Mouse (Mus musculus) liver, postnatal 0 days (tissue): Measurements from ENCODE around the gene Olfr1328. TPM values are rescaled to one million over a fixed set of nuclear protein-coding genes. Genes with fewer than 3 reads are reported as not detected.
"Not testable (repeated sequence)": the region's sequence is repeated elsewhere in the genome, so short reads cannot be mapped to it uniquely, and the experiment has no call there.

Source experiments
- ATAC-seq: fragments of 200-750 bp; cut with Nextera tagmentation; 2 replicates; pipeline ENCODE4 v1.8.0; 2017; ENCODE audit warnings: mild to moderate bottlenecking, moderate library complexity
- DNase-seq: peaks from one replicate; pipeline ENCODE4 v3.0.0-alpha.2; 2016
- H3K27ac ChIP-seq: fragments of 300-500 bp; sonication (generic); 2 replicates; pipeline ENCODE4 v1.5.1; 2014; ENCODE audit warnings: antibody characterized with exemption, moderate library complexity, mild to moderate bottlenecking, low read depth
- H3K27me3 ChIP-seq: fragments of 300-500 bp; sonication (generic); 2 replicates; pipeline ENCODE4 v1.6.1; 2014; ENCODE audit warnings: low read length, control low read depth, mixed read lengths; ENCODE audit not compliant: insufficient read depth
- H3K36me3 ChIP-seq: fragments of 300-500 bp; sonication (generic); replicated peaks from 2 replicates; pipeline ENCODE4 v1.6.1; 2014; ENCODE audit warnings: mild to moderate bottlenecking, control low read depth, low read length, moderate library complexity, mixed read lengths; ENCODE audit not compliant: insufficient read depth
- H3K4me1 ChIP-seq: fragments of 300-500 bp; sonication (generic); 2 replicates; pipeline ENCODE4 v1.6.1; 2014; ENCODE audit warnings: antibody characterized with exemption, mild to moderate bottlenecking, control low read depth; ENCODE audit not compliant: insufficient read depth
- H3K4me2 ChIP-seq: fragments of 300-500 bp; sonication (generic); 2 replicates; pipeline ENCODE4 v1.6.1; 2014; ENCODE audit warnings: low read depth, mild to moderate bottlenecking, low read length, moderate library complexity, mixed read lengths
- H3K4me3 ChIP-seq: fragments of 300-500 bp; sonication (generic); 2 replicates; pipeline ENCODE4 v1.5.1; 2014; ENCODE audit warnings: low read depth, low read length
- H3K9ac ChIP-seq: fragments of 300-500 bp; sonication (generic); replicated peaks from 2 replicates; pipeline ENCODE4 v1.6.1; 2014; ENCODE audit warnings: mild to moderate bottlenecking, moderate library complexity
- H3K9me3 ChIP-seq: fragments of 300-500 bp; sonication (generic); 2 replicates; pipeline ENCODE4 v1.6.1; 2016; ENCODE audit warnings: mild to moderate bottlenecking, control low read depth, low read length, mixed read lengths
- CTCF ChIP-seq: sonication (generic); IDR thresholded peaks from 2 replicates; pipeline ENCODE4 v1.5.1; 2016; ENCODE audit warnings: antibody characterized with exemption, low read depth
- EP300 ChIP-seq: IDR thresholded peaks from 2 replicates; pipeline ENCODE4 v1.6.1; 2016; ENCODE audit warnings: antibody characterized with exemption, low read depth, mild to moderate bottlenecking
- WGBS: fragments of 180-500 bp; shearing (Covaris S2); extraction: QIAGEN DNeasy Blood & Tissue Kit; methylation state at CpG from one replicate; pipeline ENCODE4 v1.1.7; 2014; ENCODE audit not compliant: insufficient replicate concordance; 5-methylcytosine and 5-hydroxymethylcytosine counted together
- polyA plus RNA-seq: library from polyadenylated mRNA; unstranded; fragments of >200 nt; fragmentation: Nextera tagmentation; extraction: Ambion mirVana; gene quantifications from 2 replicates; pipeline ENCODE4 v1.2.1, GENCODE M21; 2015

Olfr1328 gene
- not detected in 2 replicates for polyA plus RNA-seq

- H3K4me3 ChIP-seq: no peak within 1 kb of the TSS
- ATAC-seq: no peak
- H3K27me3 ChIP-seq: no peaks in the 10 kb centered on the region
- H3K27ac ChIP-seq: no peak within 1 kb of the TSS
- H3K4me1 ChIP-seq: no peaks in the 10 kb centered on the region
- no peak within 1 kb of the TSS for H3K9ac ChIP-seq
- TF ChIP-seq EP300: no peak
- no peak for TF ChIP-seq CTCF
- no peak within 1 kb of the TSS for H3K4me2 ChIP-seq
- H3K9me3 ChIP-seq: no peaks in the 10 kb centered on the region
- no peaks in the 10 kb centered on the region for H3K36me3 ChIP-seq
- no peak for DNase-seq
- WGBS: 62% methylated on average over 2 of the region's 2 CpGs
Measured at GRCm38 (mm10) chr4:118938512-118938911, at the start of gene Olfr1328. TSS of gene Olfr1328 (minus strand) at chr4:118938612.

GRCm38 (mm10) chr4:118985291-118985690 lies 46.9 kb upstream of the Olfr1328 start:
- Histone ChIP-seq H3K27ac (no peak overlapping the region), H3K9ac (no peak overlapping the region), H3K9me3 (no peaks in the 10 kb centered on the region), H3K27me3 (no peaks in the 10 kb centered on the region), H3K36me3 (no peaks in the 10 kb centered on the region), H3K4me1 (no peaks in the 10 kb centered on the region), H3K4me3 (no peak overlapping the region), H3K4me2 (no peak overlapping the region)
- DNase-seq: no peak
- ATAC-seq: no peak
- TF ChIP-seq EP300 (no peak), CTCF (no peak)
- WGBS: 73% methylated on average over 4 of the region's 4 CpGs

GRCm38 (mm10) chr4:118973281-118973680 lies 34.9 kb upstream of the Olfr1328 start:
- no peaks in the 10 kb centered on the region for H3K9me3 ChIP-seq
- no peaks in the 10 kb centered on the region for H3K4me1 ChIP-seq
- DNase-seq (no peak), ATAC-seq (no peak)
- H3K4me3 ChIP-seq: no peak overlapping the region
- no peak overlapping the region for H3K4me2 ChIP-seq
- no peaks in the 10 kb centered on the region for H3K27me3 ChIP-seq
- no peaks in the 10 kb centered on the region for H3K36me3 ChIP-seq
- WGBS: 51% methylated on average over 2 of the region's 2 CpGs
- H3K27ac ChIP-seq: no peak overlapping the region
- H3K9ac ChIP-seq: no peak overlapping the region
- TF ChIP-seq EP300 (no peak), CTCF (no peak)

GRCm38 (mm10) chr4:118967711-118968110 lies 29.3 kb upstream of the Olfr1328 start:
- H3K27ac ChIP-seq: no peak overlapping the region
- H3K9me3 ChIP-seq: no peaks in the 10 kb centered on the region
- no peaks in the 10 kb centered on the region for H3K27me3 ChIP-seq
- no peaks in the 10 kb centered on the region for H3K4me1 ChIP-seq
- no peak overlapping the region for H3K9ac ChIP-seq
- H3K4me3 ChIP-seq: no peak overlapping the region
- no peak for DNase-seq
- 74% methylated on average over 15 of the region's 15 CpGs for WGBS
- H3K4me2 ChIP-seq: no peak overlapping the region
- no peak for ATAC-seq
- no peak for TF ChIP-seq EP300
- TF ChIP-seq CTCF: no peak
- H3K36me3 ChIP-seq: no peaks in the 10 kb centered on the region

GRCm38 (mm10) chr4:118961141-118961628 lies 22.8 kb upstream of the Olfr1328 start, which contains the start of gene Lao1:
TSS of gene Lao1 (plus strand) at chr4:118961578.
- Histone ChIP-seq H3K9me3 (no peaks in the 10 kb centered on the region), H3K27ac (no peak within 1 kb of the TSS), H3K4me1 (no peaks in the 10 kb centered on the region), H3K4me3 (no peak within 1 kb of the TSS), H3K36me3 (no peaks in the 10 kb centered on the region), H3K9ac (no peak within 1 kb of the TSS), H3K27me3 (no peaks in the 10 kb centered on the region), H3K4me2 (no peak within 1 kb of the TSS)
- ATAC-seq: no peak
- no peak for DNase-seq
- no peak for TF ChIP-seq CTCF
- no peak for TF ChIP-seq EP300
- WGBS: 80% methylated on average over 2 of the region's 2 CpGs

- Histone ChIP-seq H3K36me3 (no peaks in the 10 kb centered on the region), H3K27me3 (no peaks in the 10 kb centered on the region), H3K4me3 (no peak overlapping the region), H3K9me3 (no peaks in the 10 kb centered on the region), H3K27ac (no peak overlapping the region), H3K4me1 (no peaks in the 10 kb centered on the region), H3K9ac (no peak overlapping the region), H3K4me2 (no peak overlapping the region)
- DNase-seq: no peak
- no peak for ATAC-seq
- TF ChIP-seq EP300 (no peak), CTCF (no peak)
- WGBS: 68% methylated on average over 7 of the region's 7 CpGs
Measured at GRCm38 (mm10) chr4:118958812-118959211, 20.4 kb upstream of the Olfr1328 start.

GRCm38 (mm10) chr4:118931326-118931725 lies 7.1 kb downstream of the Olfr1328 start:
- H3K4me2 ChIP-seq, DNase-seq, H3K36me3 ChIP-seq, H3K4me1 ChIP-seq, H3K27ac ChIP-seq, H3K27me3 ChIP-seq, H3K9me3 ChIP-seq, H3K9ac ChIP-seq, H3K4me3 ChIP-seq, ATAC-seq: not testable (repeated sequence)
- WGBS: 76% methylated on average over 3 of the region's 3 CpGs

- not testable (repeated sequence) for H3K9ac ChIP-seq, H3K4me3 ChIP-seq, H3K27me3 ChIP-seq, H3K27ac ChIP-seq, DNase-seq, H3K36me3 ChIP-seq, ATAC-seq, H3K4me1 ChIP-seq, H3K9me3 ChIP-seq, H3K4me2 ChIP-seq
- 44% methylated on average over 2 of the region's 2 CpGs for WGBS
Measured at GRCm38 (mm10) chr4:118917365-118917764, 21.0 kb downstream of the Olfr1328 start, which contains the start of gene Olfr1329. TSS of gene Olfr1329 (minus strand) at chr4:118917465.
